Mouse (Mus musculus): ENCODE results near the gene C130050O18Rik. TPM values are rescaled to one million over a fixed set of nuclear protein-coding genes. Genes with fewer than 3 reads are reported as not detected.
A peak's percentile ranks its signal among the peaks of the same experiment; 100 is the strongest.

Gene C130050O18Rik
- polyA plus RNA-seq, 1 experiment, result 0.44 TPM

DNA sequence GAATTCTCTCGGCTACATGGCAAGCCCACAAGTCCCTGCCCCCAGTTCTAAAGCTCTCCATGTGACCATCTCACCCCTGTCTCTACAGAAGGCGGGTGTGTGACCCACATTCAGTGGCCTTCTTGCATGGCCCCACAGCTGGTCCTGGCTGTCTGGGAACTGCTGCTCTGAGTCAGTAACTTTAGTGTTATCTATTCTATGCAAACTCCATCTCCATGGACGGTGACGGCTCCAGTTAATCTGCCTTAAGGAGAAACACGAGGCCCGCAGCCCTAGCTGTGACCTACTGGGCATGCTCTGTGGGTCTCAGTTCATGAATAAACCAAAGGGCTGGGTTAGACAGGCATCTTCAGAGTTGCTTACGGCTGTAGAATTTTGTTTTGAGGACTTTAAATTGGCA is 10.7 kb upstream of the C130050O18Rik start:
- Histone ChIP-seq H3K4me1 (ENCODE audit: control insufficient read depth, insufficient read depth, low read length) (peaks cover 18% of the 10 kb centered on the region), H3K4me3 (ENCODE audit: insufficient read depth, low read length) (no peak overlapping the region), H3K27ac (ENCODE audit: insufficient read depth, low read length) (no peak overlapping the region)
- TF ChIP-seq CTCF (IDR thresholded peaks at IDR 0.05; ENCODE audit: extremely low read depth, insufficient read depth, low read length), result no peak

DNA sequence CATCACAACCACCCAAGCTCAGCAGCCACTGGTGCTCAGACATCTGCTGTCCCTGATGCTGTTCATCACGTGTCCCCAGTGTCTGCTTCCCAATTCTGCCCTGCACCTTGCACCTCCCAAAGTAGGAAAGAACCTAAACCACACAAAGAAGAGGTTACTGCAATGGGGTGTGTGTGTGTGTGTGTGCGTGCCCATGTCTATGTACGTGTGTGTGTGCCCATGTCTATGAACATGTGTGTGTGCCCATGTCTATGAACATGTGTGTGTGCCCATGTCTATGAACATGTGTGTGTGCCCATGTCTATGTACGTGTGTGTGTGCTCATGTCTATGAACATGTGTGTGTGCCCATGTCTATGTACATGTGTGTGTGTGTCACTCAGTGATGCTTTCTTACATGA is 9.6 kb upstream of the C130050O18Rik start:
- Histone ChIP-seq H3K27ac (ENCODE audit: insufficient read depth, low read length) (no peak overlapping the region), H3K4me1 (ENCODE audit: control insufficient read depth, insufficient read depth, low read length) (peaks cover 14% of the 10 kb centered on the region), H3K4me3 (ENCODE audit: insufficient read depth, low read length) (no peak overlapping the region)
- TF ChIP-seq CTCF (IDR thresholded peaks at IDR 0.05; ENCODE audit: extremely low read depth, insufficient read depth, low read length) (no peak), POLR2A (IDR thresholded peaks at IDR 0.05; ENCODE audit: extremely low read depth, insufficient read depth, low read length) (no peak)

DNA sequence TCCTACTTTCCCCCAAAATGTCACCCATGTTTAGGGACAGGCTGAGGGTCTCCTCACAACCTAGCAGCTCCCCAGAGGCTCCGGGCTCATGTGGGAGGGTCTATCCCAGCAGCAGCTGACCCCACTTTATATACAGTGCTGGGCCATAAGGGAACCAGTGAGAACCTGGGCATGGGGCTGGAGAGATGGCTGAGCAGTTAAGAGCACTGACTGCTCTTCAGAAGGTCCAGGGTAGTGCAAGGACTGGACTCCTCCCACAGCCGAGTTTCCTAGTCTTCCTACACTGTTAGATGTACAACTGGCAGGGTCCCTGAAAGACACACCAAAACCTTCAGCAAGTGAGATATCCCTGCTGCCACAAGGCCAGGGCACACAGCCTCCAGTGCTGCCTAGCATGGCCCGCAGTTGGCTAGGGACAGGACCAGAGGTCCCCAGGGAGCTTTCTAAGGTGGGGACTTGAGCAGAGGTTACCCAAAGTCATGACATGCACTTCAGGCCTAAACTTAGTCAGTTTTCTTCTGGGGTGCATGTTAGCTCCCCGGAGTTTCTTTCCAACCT is 7.6 kb upstream of the C130050O18Rik start:
- peaks cover 20% of the 10 kb centered on the region for H3K4me1 ChIP-seq (ENCODE audit: control insufficient read depth, insufficient read depth, low read length)
- no peak overlapping the region for H3K4me3 ChIP-seq (ENCODE audit: insufficient read depth, low read length)
- no peak overlapping the region for H3K27ac ChIP-seq (ENCODE audit: insufficient read depth, low read length)
- TF ChIP-seq CTCF (IDR thresholded peaks at IDR 0.05; ENCODE audit: extremely low read depth, insufficient read depth, low read length) (no peak), POLR2A (IDR thresholded peaks at IDR 0.05; ENCODE audit: extremely low read depth, insufficient read depth, low read length) (no peak)

DNA sequence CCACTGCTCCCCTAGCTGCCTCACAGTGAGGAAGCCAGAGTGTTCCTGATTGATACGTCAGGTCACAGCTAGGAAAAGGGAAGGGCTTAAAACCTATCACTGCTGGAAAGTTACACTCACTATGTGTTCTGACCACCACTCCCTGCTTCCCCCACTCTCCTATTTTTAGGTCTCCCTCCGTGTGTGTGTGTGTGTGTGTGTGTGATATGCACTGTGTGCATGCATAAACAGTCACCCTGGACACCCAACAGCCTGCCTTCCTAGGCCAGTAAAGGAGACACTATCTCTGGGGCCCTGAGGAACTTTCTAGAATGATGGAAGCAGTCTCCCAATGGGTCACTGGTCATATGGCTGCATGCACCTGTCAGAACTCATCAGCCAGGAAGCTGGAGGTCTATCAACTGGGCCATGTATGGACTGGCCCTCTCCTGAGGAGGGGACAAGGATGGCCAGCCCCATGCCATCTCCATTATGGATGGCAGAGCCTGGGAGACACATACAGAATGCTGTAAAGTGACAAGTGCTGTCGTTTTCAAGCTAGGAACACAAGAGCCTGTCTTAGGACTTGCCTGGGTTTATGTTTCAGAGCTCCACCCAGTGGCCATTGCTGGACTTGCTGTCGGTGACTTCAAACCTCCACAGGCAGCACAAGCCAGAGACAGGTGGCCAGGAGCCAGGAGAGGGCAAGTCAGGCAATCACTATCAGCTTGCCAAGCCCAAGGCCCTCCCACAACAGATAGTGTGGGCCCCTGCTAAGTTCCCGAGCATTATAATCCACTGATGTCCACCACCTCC is 6.9 kb upstream of the C130050O18Rik start:
- Histone ChIP-seq H3K4me3 (ENCODE audit: insufficient read depth, low read length) (no peak overlapping the region), H3K27ac (ENCODE audit: insufficient read depth, low read length) (no peak overlapping the region), H3K4me1 (ENCODE audit: control insufficient read depth, insufficient read depth, low read length) (peaks cover 21% of the 10 kb centered on the region)
- TF ChIP-seq CTCF (IDR thresholded peaks at IDR 0.05; ENCODE audit: extremely low read depth, insufficient read depth, low read length), result peak; percentile 88
- TF ChIP-seq POLR2A (IDR thresholded peaks at IDR 0.05; ENCODE audit: extremely low read depth, insufficient read depth, low read length), result no peak

DNA sequence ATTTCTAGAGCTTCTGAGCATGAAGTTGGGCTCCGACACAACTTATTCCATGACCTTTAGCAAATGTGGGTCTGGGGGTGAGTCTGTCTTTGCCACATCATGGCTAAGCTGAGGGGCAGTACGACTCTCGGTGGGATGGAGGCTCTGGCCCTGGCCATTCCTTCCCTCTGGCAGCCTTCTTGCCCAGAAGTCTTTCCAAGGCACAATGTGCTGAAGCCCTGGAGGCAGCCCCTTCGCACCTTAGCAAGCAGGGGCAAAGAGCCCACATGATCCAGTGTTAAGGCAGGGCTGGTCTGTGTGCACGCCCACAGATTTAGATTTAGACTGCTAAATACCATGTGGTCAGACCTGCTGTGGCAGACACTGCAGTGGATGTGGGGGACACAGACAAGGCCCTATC is 6.3 kb upstream of the C130050O18Rik start:
- no peak overlapping the region for H3K27ac ChIP-seq (ENCODE audit: insufficient read depth, low read length)
- no peak for TF ChIP-seq CTCF (IDR thresholded peaks at IDR 0.05; ENCODE audit: extremely low read depth, insufficient read depth, low read length)
- no peak for TF ChIP-seq POLR2A (IDR thresholded peaks at IDR 0.05; ENCODE audit: extremely low read depth, insufficient read depth, low read length)
- no peak overlapping the region for H3K4me3 ChIP-seq (ENCODE audit: insufficient read depth, low read length)
- peaks cover 21% of the 10 kb centered on the region for H3K4me1 ChIP-seq (ENCODE audit: control insufficient read depth, insufficient read depth, low read length)

DNA sequence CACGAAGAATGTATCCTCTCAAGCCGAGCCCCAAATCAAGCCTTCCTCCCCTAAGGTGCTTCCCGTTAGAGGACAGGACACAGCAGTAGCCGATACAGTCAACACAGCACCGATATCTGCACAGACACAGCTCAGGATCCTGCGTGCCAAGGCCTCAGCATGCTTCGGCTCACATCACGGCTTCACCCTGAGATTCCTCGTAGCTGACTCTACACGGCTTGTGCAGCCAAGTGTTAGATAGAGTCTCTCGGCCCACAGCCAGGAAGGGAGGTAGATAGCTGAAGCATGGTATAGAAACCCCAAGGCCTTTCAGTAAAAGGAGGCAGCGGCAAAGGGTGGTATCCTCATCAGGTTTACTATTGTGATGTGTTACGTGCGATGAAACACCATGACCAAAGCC is 5.1 kb upstream of the C130050O18Rik start:
- Histone ChIP-seq H3K27ac (ENCODE audit: insufficient read depth, low read length) (no peak overlapping the region), H3K4me1 (ENCODE audit: control insufficient read depth, insufficient read depth, low read length) (peaks cover 21% of the 10 kb centered on the region), H3K4me3 (ENCODE audit: insufficient read depth, low read length) (no peak overlapping the region)
- no peak for TF ChIP-seq CTCF (IDR thresholded peaks at IDR 0.05; ENCODE audit: extremely low read depth, insufficient read depth, low read length)
- TF ChIP-seq POLR2A (IDR thresholded peaks at IDR 0.05; ENCODE audit: extremely low read depth, insufficient read depth, low read length), result no peak

DNA sequence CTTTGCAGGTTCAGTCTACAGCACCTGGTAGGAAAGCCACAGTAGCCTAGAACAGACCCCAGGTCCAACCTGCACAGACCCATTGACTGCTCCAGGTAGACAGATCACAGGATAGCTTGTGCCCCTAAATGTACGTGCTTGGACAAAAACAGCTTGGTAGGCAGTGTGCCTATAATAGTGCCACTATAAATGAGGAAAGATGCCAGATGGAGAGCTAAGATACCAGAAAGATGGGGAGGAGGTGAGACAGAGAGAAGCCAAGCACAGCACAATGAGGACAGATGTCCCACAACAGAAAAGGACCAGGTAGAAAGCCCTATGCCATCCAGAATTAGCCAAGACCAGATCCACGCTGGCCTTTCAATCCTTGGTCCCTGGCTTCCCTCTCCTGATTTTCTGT is 3.0 kb upstream of the C130050O18Rik start:
- H3K27ac ChIP-seq (ENCODE audit: insufficient read depth, low read length), result no peak overlapping the region
- H3K4me3 ChIP-seq (ENCODE audit: insufficient read depth, low read length), result no peak overlapping the region
- no peak for TF ChIP-seq CTCF (IDR thresholded peaks at IDR 0.05; ENCODE audit: extremely low read depth, insufficient read depth, low read length)
- TF ChIP-seq POLR2A (IDR thresholded peaks at IDR 0.05; ENCODE audit: extremely low read depth, insufficient read depth, low read length), result no peak
- H3K4me1 ChIP-seq (ENCODE audit: control insufficient read depth, insufficient read depth, low read length), result peaks cover 21% of the 10 kb centered on the region

DNA sequence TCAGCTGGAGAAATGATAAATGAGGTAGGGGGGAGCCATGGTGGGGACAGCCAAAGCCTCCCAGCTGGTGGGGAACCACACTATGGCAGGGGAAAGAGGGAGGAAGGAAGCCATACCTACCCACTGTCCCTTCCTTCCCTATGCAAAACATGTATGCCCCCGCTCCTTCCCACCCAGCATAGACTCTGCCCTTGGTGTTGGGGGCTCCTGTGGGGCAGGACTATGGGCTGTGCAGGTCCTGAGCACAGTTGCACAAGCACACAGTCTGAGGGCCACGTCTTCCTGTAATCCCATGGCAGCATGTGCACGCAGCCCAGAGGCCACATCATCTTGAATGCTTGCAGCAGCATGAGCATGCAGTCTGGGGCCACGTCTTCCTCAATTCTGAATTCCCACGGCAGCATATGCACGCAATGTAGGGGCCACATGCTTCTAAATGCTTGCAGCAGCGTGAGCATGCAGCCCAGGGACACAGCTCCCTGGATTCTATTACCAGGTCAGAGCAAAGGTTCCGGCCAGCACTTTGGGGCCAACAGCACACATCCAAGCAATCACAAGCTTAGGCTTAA is 1.3 kb upstream of the C130050O18Rik start:
- Histone ChIP-seq H3K4me3 (ENCODE audit: insufficient read depth, low read length) (no peak overlapping the region), H3K27ac (ENCODE audit: insufficient read depth, low read length) (no peak overlapping the region), H3K4me1 (ENCODE audit: control insufficient read depth, insufficient read depth, low read length) (peaks cover 10% of the 10 kb centered on the region)
- no peak for TF ChIP-seq CTCF (IDR thresholded peaks at IDR 0.05; ENCODE audit: extremely low read depth, insufficient read depth, low read length)
- no peak for TF ChIP-seq POLR2A (IDR thresholded peaks at IDR 0.05; ENCODE audit: extremely low read depth, insufficient read depth, low read length)

DNA sequence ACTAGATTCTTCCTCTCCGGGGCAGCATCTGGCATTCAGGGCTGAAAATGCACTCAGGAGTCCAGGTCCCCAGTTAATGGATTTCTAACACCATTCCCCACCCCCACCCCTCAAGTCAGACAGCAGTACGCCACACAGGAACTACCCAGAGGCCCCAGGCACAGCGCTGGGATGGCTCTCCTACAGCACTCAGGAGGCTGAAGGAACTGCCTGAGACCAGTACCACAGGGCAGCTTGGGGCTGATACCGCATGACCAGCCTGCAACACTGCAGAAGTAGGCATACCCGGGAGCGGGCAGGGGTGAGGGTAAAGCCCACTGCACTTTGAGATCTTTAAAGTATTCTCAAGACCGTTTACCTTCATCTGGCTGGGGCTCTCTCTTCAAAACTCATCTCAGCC is 398 bp downstream of the C130050O18Rik start:
- no peak overlapping the region for H3K27ac ChIP-seq (ENCODE audit: insufficient read depth, low read length)
- no peak overlapping the region for H3K4me3 ChIP-seq (ENCODE audit: insufficient read depth, low read length)
- H3K4me1 ChIP-seq (ENCODE audit: control insufficient read depth, insufficient read depth, low read length), result peaks cover 8% of the 10 kb centered on the region
- TF ChIP-seq POLR2A (IDR thresholded peaks at IDR 0.05; ENCODE audit: extremely low read depth, insufficient read depth, low read length) (no peak), CTCF (IDR thresholded peaks at IDR 0.05; ENCODE audit: extremely low read depth, insufficient read depth, low read length) (no peak)

DNA sequence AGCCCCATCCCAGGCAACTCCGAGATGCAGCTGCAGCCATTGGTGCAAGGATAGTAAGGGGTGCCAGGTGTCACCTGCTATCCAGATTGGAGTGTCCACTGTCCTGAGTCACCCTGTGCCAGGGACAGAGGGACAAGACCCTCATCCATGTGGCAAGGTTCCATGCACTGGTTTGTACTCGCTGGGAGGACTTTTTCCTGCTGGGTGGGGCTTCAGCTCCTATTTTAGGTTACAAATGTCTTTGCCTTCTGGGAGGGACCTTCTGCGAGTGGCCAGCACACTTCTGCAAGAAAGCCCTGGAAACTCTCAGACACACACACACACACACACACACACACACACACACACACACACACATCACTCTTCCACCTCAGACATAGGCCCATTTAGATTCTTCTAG is 873 bp downstream of the C130050O18Rik start:
- no peak overlapping the region for H3K4me3 ChIP-seq (ENCODE audit: insufficient read depth, low read length)
- peaks cover 8% of the 10 kb centered on the region for H3K4me1 ChIP-seq (ENCODE audit: control insufficient read depth, insufficient read depth, low read length)
- no peak overlapping the region for H3K27ac ChIP-seq (ENCODE audit: insufficient read depth, low read length)
- TF ChIP-seq CTCF (IDR thresholded peaks at IDR 0.05; ENCODE audit: extremely low read depth, insufficient read depth, low read length), result no peak
- no peak for TF ChIP-seq POLR2A (IDR thresholded peaks at IDR 0.05; ENCODE audit: extremely low read depth, insufficient read depth, low read length)
